Mouse (Mus musculus) c-Kit-positive CD71-negative TER-119-negative erythroid progenitor cells, embryonic 14.5 days (primary cell): Measurements from ENCODE around the gene Itm2b.

Experiments
- DNase-seq: peaks from one replicate; pipeline ENCODE4 v3.0.0-alpha.2; 2013; ENCODE audit warnings: low read depth

The Itm2b gene

GRCm38 (mm10) chr14:73322142-73322541, 62.9 kb downstream of the Itm2b start:
- no peak for DNase-seq

- DNase-seq = no peak
Observed at GRCm38 (mm10) chr14:73316933-73317332, 68.2 kb downstream of the Itm2b start.

GRCm38 (mm10) chr14:73313864-73314263, 71.2 kb downstream of the Itm2b start:
- DNase-seq = no peak

- no peak for DNase-seq
Observed at GRCm38 (mm10) chr14:73313396-73313795, 71.7 kb downstream of the Itm2b start.

- no peak for DNase-seq
Observed at GRCm38 (mm10) chr14:73312909-73313308, 72.2 kb downstream of the Itm2b start.
